Mouse (Mus musculus) erythroblast, embryonic 14.5 days (primary cell): ENCODE measurements around the gene Prnd.

Source experiments
- GATA1 ChIP-seq: IDR thresholded peaks from 2 replicates; pipeline ENCODE4 v1.6.1; 2012; ENCODE audit warnings: low read length, inconsistent platforms, mixed read lengths
- TAL1 ChIP-seq: IDR thresholded peaks from 3 replicates; pipeline ENCODE4 v1.6.1; 2012; ENCODE audit warnings: low read length, inconsistent platforms, mixed read lengths

DNA sequence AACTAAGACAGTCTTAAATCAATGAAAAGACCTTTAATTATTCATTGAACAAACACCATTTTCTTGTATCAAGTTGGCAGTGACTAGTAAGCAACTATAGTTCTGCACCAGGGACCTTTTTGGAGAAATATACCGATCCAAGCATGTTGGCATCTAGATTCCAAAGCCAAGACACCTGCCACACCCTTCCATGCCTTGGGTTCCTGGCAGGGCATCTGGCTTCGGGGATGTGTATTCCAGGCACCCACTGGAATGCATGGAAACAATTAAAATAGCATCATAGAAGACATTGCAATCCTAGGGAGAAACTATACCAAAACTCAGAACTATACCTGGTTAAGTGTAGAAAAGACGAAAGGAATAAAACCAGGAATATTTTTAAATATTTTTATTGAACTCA lies 44.4 kb upstream of the Prnd start:
- no peak for TF ChIP-seq TAL1
- no peak for TF ChIP-seq GATA1
